Mouse (Mus musculus): ENCODE results near the gene Chmp1a.

Gene Chmp1a

GRCm38 (mm10) chr8:123156070-123156773, 56.3 kb downstream of the Chmp1a start:
- in situ Hi-C loops (cut with MseI, MboI), result no loop called here

GRCm38 (mm10) chr8:123155177-123155576, 57.4 kb downstream of the Chmp1a start:
- in situ Hi-C loops (cut with MseI, MboI), result no loop called here

Data from mouse trophoblast stem cell (cell line).